Mouse (Mus musculus) left cerebral cortex, adult 9 months (tissue): Measurements from ENCODE around the gene Scnm1.

Source experiments
- DNase-seq, 2 experiments: peaks; one replicate each; pipeline ENCODE4 v3.0.0; 2022; ENCODE audit warnings: low spot score in 2 of 2

Gene Scnm1

DNA sequence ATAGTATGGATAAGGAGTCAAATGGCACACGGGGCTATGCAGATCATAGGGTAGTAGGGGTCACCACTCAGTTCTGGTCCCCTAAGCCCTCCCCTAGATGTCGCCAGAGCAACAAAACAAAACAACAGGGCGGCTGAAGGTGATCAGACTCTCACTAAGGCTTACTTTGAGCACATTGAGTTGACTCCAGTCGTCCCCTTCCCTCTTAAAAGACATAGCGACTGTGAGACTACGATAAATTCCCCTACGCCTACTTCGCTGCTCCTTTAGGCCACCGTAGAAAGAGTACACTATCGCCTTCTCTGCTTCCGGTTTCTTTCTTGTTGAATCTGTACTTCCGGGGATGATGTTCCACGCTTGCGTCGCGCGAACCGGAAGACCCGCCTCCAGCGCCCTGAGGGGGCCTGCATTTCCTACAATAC lies at the start of gene Scnm1, which contains the start of gene Lysmd1:
TSS of gene Scnm1 (minus strand) at position 332 of the 422 bp plus-strand sequence.
TSS of gene Lysmd1 (plus strand) at position 409 of the 422 bp plus-strand sequence.
- peak; percentile 93 to 95 for DNase-seq

DNA sequence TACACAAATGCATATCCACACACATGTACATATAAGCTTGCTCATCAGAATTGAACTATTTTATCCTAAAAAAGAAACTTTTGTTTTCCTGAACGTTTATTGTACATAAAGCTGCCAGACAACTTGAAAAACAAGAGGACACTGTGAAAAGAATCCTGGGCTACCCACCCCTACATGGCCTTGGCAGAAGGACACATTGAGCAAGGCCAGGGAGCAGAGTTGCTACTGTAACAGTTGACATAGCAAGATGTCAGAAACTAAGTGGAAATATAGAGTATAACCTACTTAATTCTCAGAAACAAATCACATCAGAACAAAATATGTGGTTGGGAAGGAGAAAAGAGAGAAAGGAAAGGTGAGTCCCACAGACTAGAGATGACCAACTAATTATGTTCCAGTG lies 48.0 kb upstream of the Scnm1 start:
- no peak for DNase-seq

DNA sequence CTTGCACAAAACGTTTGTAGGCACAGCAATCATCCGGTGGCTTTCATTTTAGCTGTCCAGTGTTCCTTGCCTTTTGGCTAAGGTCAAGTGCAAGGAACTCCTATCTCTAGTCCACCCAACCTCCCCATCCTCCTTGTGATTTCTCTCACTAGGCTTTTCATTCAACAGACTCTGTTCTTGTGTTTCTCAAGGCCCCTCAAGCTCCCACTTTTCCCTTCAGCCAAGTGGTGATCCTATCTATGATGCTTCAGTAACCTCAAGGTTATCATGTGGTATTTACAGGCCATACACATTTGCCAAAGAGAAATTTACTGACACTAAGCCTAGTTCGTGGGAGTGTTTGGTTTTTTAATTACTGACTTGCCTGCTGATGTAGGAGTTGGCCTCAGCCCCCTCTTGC lies 46.1 kb upstream of the Scnm1 start:
- no peak for DNase-seq

DNA sequence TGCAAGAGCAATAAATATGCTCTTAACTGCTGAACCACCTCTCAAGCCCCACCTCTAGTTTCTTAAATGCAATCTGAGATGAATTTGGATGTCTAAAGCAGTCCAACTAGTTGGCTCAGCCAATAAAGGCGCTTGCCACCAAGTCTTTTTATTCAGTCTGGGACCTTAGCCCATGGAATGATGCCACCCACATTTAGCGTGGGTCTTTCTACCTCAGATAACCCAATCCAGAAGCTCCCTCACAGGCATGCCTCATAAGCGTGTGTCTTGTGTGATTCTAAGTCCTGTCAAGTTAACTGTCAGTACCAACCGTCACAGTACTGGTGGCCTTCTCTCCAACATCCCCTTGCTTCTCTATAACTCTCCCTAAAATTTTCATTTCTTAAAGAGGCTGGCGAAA lies 45.1 kb upstream of the Scnm1 start:
- DNase-seq = no peak

DNA sequence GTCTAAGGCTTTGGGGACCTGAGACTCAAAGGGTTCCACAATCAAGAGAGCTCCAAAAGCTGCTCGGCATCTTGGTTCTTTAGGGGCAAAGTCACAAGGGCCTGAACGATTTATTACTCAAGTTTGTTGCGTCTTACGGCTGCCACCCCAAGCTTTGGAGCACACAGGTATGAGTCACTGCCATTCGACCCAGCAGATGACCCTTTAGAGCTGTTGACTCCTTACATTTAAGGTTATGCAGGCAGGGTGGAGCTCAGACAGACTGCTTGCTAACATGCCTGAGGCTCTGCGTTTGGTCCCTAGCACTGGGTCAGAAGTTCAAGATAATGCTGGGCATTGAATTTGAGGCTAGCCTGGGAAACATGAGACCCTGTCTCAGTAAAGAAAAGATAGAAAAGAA lies 43.8 kb upstream of the Scnm1 start:
- DNase-seq = no peak

DNA sequence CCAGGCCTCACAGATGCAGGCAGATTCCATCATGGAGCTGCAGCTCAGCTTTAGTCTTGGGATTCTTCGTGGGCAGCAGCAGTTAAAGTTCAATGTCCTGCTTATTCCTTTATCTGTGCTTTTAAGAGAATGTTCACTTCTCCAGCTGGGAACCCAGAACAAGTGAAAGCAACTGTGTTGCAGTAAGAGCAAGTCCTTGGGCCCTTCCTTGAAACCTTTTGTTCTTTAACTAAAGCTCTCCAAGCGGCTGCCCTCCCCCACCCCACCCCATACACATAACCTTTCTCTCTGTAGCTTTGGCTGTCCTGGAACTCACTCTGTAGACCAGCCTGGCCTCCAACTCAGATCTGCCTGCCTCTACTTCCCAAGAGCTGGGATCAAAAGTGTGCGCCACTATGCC lies 42.7 kb upstream of the Scnm1 start:
- DNase-seq = no peak

DNA sequence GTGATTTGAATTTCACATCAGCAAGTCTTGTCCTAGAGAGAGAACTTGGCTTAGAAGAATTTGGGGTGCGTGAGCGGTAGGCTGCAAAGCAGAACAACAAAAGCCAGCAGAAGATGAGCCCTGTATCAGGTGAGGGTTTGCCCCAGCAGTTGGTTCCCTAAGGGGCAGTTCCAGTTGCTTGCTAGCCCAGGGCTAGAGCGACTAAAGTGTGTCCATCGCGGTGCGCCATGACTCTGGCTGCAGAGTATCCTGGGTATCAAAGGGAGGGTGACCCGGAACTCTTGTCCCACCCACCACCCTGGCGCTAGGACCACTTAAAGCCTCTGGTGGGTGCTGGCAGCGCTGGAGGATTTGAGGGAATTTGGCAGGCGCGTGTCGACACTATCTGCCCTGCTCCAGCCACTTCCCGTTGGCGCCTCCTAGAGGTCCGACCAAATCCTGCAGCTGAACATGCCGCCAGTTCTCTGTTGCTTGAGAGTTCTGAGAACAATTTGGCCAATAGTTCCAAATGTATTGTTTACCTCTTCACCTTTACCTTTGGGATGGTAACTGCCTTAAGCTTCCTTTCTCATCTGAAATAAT lies 40.3 kb upstream of the Scnm1 start:
- peak in 1 of 2 experiments; percentile 79 for DNase-seq

DNA sequence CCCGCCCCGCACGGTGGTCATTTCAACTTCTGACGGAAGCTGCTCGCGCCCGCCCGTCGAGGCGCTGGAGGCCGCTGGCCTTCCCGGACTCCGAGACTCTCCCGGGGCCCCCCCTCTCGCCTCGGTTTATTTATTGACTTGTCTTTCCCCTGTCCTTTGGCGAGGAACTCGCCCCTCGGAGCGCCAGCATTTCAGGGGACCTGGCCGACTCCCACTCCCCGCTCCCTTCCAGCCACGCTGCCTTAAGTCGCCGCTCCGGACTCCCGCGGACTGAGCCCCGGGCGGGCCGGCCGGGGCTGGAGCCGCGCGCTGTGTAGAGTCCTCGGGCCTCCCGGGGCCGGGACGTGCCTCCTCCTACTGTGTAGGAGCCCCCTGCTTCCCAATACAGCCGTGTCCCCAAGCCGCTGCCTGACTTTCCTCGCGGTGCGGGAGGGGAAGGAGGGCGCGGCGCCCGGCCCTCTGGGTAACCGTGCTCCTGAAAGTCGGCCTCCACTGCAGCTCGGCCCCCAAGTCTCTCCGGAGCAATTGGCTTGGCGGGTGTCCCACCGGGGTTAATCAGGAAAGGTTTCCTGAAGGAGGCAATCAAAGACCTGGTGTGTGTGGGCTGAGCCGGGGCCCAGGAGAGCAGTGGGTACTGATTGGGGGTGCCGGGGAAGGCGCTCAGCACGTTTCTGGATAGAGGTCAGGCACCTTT lies 39.6 kb upstream of the Scnm1 start:
- no peak for DNase-seq

DNA sequence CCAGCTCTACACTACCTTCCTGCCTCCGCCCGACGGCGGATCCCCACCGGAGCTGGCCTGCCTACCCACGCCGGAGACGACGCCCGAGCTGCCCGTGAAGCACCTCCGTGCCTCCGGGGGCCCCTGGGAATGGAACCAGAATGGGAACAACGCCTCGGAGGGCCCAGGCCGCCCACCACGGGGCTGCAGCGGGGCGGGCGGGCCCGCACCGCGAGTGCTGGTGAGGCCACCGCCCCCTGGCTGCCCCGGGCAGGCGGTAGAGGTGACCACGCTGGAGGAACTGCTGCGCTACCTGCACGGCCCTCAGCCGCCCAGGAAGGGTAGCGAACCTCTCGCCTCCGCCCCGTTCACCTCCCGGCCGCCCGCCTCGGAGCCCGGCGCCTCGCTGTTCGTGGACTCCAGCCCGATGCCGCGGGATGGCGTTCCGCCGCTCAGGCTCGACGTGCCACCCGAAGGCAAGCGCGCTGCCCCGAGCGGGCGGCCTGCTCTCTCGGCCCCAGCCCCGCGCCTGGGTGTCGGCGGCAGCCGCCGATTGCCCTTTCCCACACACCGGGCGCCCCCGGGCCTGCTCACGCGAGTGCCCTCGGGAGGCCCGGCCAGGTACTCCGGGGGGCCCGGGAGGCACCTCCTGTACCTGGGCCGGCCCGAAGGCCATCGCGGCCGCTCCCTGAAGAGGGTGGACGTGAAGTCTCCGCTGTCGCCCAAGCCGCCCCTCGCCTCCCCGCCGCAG lies 38.9 kb upstream of the Scnm1 start:
- DNase-seq = no peak

DNA sequence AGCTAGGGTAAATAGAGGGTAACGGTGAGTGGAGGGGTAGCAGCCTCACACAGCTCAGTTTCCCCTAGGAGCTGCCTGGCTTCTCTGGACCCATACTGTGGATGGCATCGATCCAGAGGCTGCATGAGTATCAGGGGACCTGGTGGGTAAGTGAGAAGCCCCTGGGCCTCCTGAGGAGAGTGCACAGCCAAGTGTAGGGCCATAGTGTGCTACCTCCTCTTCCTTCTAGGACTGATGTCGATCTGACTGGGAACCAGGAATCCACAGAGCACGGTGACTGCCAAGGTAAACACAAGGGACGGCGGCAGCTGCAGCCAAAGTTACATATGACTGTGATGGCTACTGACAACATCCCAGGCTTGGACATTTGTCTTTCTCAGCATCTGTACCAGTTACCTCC lies 37.3 kb upstream of the Scnm1 start:
- DNase-seq = no peak

DNA sequence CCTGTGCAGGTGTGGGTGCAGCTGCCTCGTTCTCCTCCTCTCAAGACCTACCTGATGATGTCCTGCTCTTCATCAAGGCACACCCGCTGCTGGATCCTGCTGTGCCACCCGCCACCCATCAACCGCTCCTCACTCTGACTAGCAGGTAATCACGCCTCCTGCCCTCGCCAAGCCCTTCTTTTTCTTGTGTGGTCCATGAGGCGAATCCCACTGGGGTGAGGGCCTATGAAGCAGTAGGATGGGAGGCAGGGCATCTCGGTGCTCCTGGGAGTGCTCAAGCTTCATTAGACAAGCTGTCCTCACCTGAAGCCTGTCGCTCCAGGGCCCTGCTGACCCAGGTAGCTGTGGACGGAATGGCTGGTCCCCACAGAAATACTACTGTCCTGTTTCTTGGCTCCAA lies 36.2 kb upstream of the Scnm1 start:
- DNase-seq = no peak

DNA sequence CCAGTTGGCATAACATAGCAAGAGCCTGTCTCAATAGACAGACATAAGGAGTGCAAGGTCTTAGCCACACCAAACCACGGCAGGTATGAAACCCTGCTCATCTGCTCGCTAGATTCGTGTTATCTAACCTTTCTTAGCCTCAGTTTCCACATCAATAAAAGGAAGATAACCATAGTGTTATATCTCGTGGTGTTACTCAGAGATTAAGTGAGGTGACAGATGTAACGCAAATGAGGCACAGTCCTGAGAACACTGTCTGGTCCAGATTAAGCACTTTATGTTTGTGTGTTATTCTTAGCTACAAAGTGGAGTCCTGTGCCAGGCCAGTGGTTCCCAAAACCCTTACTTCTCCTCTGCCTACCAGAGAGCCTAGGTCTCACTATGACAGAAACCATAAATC lies 31.0 kb upstream of the Scnm1 start:
- no peak for DNase-seq

DNA sequence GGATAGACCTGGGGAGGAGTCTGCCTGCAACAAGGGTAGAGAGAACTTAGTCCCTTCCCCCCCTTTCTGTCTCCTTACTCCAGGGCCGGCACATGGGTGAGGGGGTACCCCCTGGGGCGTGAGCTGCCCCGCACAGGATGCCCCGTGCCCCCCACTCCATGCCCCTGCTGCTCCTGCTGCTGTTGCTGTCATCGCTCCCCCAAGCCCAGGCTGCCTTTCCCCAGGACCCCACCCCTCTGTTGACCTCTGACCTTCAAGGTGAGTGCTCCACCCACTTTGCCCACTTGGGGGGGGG lies 30.4 kb upstream of the Scnm1 start:
- DNase-seq = no peak

DNA sequence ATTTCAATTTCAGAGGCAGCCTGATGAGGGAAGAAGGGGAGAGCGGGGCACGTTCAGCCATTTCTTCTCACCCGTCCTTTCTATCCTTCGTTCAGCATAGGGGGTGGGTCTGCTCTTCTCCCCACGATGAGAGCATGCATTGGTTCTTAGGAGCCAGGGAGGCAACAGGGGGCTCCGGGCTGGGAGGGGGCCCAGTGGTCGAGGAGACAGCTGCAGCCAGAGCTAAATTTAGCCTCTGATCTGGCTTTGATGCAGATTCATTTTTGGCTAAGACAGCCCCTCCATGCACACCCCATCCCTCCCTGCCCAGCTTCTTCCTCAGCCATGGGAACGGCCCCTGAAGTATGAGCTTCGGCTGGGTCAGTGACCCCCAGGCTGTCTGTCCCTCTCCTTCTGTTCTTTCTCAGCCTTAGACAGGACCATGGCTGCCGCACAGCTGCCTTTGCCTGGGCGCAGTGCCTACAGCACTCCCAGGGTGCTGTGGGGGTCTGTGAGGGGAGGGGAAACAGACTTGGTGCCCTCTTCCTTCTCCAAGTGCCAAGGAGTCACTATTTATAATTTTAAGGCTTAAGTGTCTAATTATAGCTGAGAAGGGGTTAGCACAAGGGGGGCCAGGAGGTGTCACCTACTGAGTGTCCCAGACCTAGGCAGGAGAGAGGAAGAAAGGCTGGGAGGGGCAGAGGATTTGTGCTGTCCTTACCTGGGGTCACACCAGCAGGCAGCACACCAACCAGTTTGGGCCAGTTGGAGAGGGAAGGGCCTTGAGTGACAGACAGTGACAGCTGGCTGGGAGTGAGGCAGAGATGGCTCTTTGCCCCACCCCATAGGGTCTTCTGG lies 29.8 kb upstream of the Scnm1 start:
- DNase-seq = no peak

DNA sequence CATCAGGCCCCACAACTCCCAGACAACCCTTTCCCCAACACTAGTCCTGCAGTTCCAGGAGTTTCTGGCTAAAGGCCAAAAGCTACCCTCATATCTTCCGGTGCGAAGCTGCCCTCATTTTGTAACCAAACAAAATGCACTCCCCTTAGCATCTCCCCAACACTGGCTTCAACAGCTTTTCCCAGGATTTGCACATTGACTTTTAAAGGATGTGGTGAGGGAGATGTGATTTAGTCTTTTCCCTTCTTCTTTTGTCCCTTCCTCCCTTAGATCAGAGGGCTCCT lies 28.5 kb upstream of the Scnm1 start:
- no peak for DNase-seq

DNA sequence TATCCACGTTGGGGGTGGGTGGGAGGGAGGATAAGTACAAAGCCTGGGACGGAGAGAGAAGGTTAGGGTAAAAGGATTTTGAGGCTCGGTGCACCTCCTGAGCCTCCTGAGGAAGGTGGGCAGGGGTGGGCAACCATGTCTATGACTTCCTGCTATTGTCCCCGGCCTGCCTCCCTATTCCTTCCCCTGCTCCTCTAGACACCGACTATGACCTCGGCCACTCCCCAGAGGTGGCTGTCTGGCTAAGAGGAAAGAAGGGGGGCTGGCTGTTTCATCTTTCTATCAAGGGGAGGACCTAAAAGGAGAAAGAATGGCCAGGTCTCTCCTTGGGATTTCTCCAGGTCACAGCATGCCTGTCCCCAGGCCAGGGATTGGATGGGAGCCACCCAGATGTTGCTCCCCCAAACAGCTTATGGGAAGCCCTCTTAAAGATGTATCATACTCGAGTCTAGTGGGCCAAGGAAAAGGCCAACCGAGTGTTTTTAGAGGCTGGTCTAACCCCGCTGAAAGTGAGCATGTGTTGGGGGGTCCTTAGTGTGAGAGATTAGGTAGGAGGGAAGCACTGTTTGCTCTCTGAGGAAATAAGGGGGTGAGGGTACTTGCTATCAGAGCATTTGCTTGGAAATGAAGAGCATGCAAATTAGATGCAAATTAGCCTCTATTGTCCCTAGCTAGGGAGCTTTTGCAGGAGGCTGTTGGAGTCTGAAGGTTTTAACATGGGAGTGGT lies 28.0 kb upstream of the Scnm1 start:
- no peak for DNase-seq

DNA sequence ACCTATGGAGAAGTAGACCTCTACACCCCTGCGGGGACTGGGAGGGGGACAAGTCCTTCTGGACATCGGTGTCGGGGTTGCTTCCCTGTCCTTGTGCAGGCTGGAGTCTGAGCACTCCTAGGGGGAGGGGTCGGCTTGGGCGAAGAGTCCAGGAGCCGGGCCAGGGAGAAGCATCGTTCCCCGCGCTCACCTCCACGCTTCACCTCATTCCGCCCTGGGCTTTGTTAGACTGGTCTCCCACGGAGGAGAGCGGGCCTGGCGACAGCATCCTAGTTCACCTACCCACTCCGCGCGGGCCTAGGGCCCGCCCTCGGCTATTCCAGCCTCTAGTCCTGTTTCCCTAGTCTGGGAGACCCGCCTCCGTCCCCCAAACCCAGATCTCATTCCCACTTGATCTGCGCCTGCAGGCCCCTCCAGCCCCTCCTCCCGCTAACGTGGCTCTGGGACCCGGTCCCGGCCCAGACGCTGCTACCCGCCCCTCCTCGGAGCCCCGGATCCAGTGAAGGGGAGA lies 27.3 kb upstream of the Scnm1 start:
- no peak for DNase-seq

DNA sequence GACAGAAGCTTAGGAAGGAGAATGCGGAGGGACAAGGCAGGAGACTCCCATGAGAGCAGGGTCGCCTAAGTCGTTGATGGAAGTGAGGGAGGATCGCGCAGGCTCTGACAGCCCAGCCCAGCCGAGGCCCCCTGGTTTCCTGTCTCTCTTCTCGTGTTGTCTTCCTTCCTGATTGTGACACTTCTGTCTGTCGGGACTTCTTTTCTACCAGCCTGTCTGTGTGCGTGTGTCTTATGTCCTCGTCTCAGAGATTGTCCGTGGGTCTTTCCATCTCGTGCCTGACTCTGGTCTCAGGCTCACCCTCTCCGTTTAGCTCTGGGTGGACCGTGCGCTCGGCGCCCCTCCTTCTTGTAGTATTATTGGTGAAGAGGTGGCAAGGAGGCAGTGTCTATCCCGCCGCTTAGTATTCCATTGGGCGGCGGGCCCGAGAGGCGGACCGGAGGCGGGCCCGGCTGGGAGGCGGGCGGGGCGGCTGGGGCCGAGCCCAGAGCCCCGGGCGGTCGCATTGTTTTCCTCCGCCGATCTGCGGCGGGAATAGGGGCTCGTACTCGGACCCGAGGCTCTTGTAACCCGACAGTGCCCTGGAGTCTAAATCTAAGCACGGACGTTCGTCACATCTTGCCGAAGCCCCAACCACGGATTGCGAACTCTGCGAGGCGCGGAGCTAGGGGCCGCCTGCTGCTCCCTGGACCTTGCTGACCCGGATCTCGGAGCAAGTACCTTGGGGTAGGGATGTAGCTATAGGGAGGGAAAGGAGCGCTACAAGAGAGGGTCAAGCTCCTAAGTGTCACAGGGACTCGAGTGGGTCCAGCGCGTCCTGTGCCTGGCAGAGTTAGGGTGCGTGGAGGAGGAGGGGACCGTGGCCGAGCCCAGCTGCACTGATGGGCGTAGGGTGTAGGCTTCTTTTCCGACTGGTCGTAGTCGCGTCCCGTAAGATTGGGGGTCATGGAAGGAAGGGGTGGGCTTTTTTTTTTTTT lies 26.5 kb upstream of the Scnm1 start, which contains the start of gene Sema6c:
TSS of gene Sema6c (plus strand) at position 471 of the 977 bp plus-strand sequence.
- peak; percentile 62 to 91 for DNase-seq

DNA sequence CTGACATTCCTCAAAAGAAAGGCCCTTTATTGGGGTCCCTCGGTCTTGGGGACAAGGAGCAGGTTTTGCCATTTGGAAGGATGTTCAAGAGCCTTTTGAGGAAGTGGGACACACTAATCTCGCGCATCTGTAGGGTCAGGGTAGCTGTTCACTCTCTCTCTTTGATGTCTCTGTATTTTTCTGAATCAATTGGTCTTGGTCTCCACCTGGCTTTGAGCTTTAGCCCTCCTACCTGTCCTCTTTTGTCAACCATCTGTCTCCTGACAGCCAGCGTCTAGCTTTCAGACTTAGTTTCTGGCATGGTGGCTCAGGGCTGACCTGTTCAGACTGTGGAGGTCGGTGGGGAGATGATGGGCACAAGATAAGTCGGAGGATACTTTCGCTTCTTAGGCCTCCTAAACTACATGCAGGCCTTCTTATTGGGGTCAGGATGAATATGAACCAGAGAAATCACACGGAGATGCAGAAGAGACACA lies 25.7 kb upstream of the Scnm1 start:
- no peak for DNase-seq

DNA sequence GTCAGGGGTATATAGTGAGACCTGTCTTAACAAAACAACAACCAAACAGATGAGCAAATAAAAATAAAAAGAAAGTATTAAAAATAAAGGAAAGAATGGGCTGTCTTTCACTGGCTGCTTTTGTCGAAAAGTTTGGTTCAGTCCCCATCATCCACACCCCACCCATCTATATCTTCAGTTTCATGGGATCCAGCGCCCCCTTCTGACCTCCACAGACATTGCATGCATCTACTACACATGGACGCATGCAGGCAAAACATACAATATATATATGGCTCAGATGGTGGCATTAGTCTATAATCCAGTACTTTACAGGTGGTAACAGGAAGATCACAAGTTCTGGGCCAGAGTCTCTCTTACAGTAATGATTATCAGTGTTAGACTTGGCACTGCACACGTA lies 20.1 kb upstream of the Scnm1 start:
- DNase-seq = no peak
